Mouse (Mus musculus): ENCODE data around the gene Prcd. TPM values are rescaled to one million over a fixed set of nuclear protein-coding genes. Genes with fewer than 3 reads are reported as not detected.
"Not testable (repeated sequence)": the region's sequence is repeated elsewhere in the genome, so short reads cannot be mapped to it uniquely, and the experiment has no call there.

Prcd gene
- total RNA-seq (2021) = 10 to 100 TPM; 10.2 to 14.2 TPM
- 13.0 and 14.1 TPM in 2 replicates for polyA plus RNA-seq (2012; rRNA removed)
- long read RNA-seq, transcript Prcd-202 (5 exons, 799 nt) = major isoform, 6 of 11 reads
- long read RNA-seq, partial matches to known transcripts = 3 of 11 reads
- long read RNA-seq, other reads (novel, unspliced or antisense) = 2 of 11 reads

GRCm38 (mm10) chr11:116653234-116653633 is at the start of gene Prcd:
Prcd (plus strand) TSS chr11:116653534.
- no peak for DNase-seq

- DNase-seq = peak; percentile 43
Observed at GRCm38 (mm10) chr11:116604097-116604496, 49.2 kb upstream of the Prcd start.

GRCm38 (mm10) chr11:116607717-116608116 is 45.6 kb upstream of the Prcd start:
- no peak for DNase-seq

- no peak for DNase-seq
Observed at GRCm38 (mm10) chr11:116609965-116610630, 43.2 kb upstream of the Prcd start.

- DNase-seq = not testable (repeated sequence)
Observed at GRCm38 (mm10) chr11:116611168-116611567, 42.2 kb upstream of the Prcd start.

- DNase-seq = no peak
Observed at GRCm38 (mm10) chr11:116611883-116612282, 41.5 kb upstream of the Prcd start.

GRCm38 (mm10) chr11:116612554-116612953 is 40.8 kb upstream of the Prcd start:
- DNase-seq = no peak

GRCm38 (mm10) chr11:116613234-116613633 is 40.1 kb upstream of the Prcd start:
- no peak for DNase-seq

- peak; percentile 62 for DNase-seq
Observed at GRCm38 (mm10) chr11:116615735-116616437, 37.4 kb upstream of the Prcd start.

- DNase-seq = peak; percentile 50
Observed at GRCm38 (mm10) chr11:116616438-116617118, 36.8 kb upstream of the Prcd start.

GRCm38 (mm10) chr11:116617641-116618040 is 35.7 kb upstream of the Prcd start:
- DNase-seq = peak; percentile 57

- DNase-seq = no peak
Observed at GRCm38 (mm10) chr11:116618666-116619065, 34.7 kb upstream of the Prcd start.

- DNase-seq = no peak
Observed at GRCm38 (mm10) chr11:116619156-116619555, 34.2 kb upstream of the Prcd start.

- no peak for DNase-seq
Observed at GRCm38 (mm10) chr11:116619561-116619960, 33.8 kb upstream of the Prcd start.

GRCm38 (mm10) chr11:116620073-116620472 is 33.3 kb upstream of the Prcd start:
- no peak for DNase-seq

- DNase-seq = peak; percentile 53
Observed at GRCm38 (mm10) chr11:116620559-116621253, 32.6 kb upstream of the Prcd start.

GRCm38 (mm10) chr11:116621258-116621704 is 32.1 kb upstream of the Prcd start:
- peak; percentile 97 for DNase-seq

- DNase-seq = peak; percentile 48
Observed at GRCm38 (mm10) chr11:116623281-116624124, 29.8 kb upstream of the Prcd start.

- DNase-seq = peak; percentile 93
Observed at GRCm38 (mm10) chr11:116624131-116624832, 29.1 kb upstream of the Prcd start.
